Mouse (Mus musculus) midbrain, embryonic 11.5 days (tissue): ENCODE data around the gene Tdrd1. TPM values are rescaled to one million over a fixed set of nuclear protein-coding genes. Genes with fewer than 3 reads are reported as not detected.
A peak's percentile ranks its signal among the peaks of the same experiment; 100 is the strongest.

Experiments used
- ATAC-seq: fragments of 200-750 bp; cut with Nextera tagmentation; 2 replicates; pipeline ENCODE4 v1.8.0; 2017; ENCODE audit warnings: moderate TSS enrichment, moderate library complexity; ENCODE audit not compliant: low FRiP score
- DNase-seq: peaks from one replicate; pipeline ENCODE4 v3.0.0; 2015; ENCODE audit warnings: low spot score; ENCODE audit errors: missing footprints
- H3K27ac ChIP-seq: fragments of 300-500 bp; sonication (generic); 2 replicates; pipeline ENCODE4 v1.5.1; 2014; ENCODE audit warnings: low read depth, low read length
- H3K27me3 ChIP-seq: fragments of 300-500 bp; sonication (generic); 2 replicates; pipeline ENCODE4 v1.6.1; 2014; ENCODE audit warnings: mild to moderate bottlenecking, low read length, moderate library complexity, mixed read lengths; ENCODE audit not compliant: control insufficient read depth, insufficient read depth
- H3K36me3 ChIP-seq: fragments of 300-500 bp; sonication (generic); 2 replicates; pipeline ENCODE4 v1.6.1; 2014; ENCODE audit warnings: mild to moderate bottlenecking, low read length, moderate library complexity, mixed read lengths; ENCODE audit not compliant: control insufficient read depth, insufficient read depth
- H3K4me1 ChIP-seq: fragments of 300-500 bp; sonication (generic); 2 replicates; pipeline ENCODE4 v1.6.1; 2014; ENCODE audit warnings: low read length; ENCODE audit not compliant: control insufficient read depth, insufficient read depth
- H3K4me2 ChIP-seq: fragments of 300-500 bp; sonication (generic); 2 replicates; pipeline ENCODE4 v1.6.1; 2014; ENCODE audit warnings: mild to moderate bottlenecking, moderate library complexity
- H3K4me3 ChIP-seq: fragments of 300-500 bp; sonication (generic); 2 replicates; pipeline ENCODE4 v1.5.1; 2014; ENCODE audit warnings: low read depth, low read length
- H3K9ac ChIP-seq: fragments of 300-500 bp; sonication (generic); 2 replicates; pipeline ENCODE4 v1.6.1; 2014; ENCODE audit warnings: low read length
- H3K9me3 ChIP-seq: fragments of 300-500 bp; sonication (generic); 2 replicates; pipeline ENCODE4 v1.6.1; 2016; ENCODE audit warnings: low read length; ENCODE audit not compliant: control insufficient read depth
- WGBS: fragments of 180-500 bp; shearing (Covaris S2); extraction: QIAGEN DNeasy Blood & Tissue Kit; methylation state at CpG from one replicate; pipeline ENCODE4 v1.1.7; 2014; 5-methylcytosine and 5-hydroxymethylcytosine counted together
- polyA plus RNA-seq: library from polyadenylated mRNA; unstranded; fragments of >200 nt; fragmentation: Nextera tagmentation; extraction: Ambion mirVana; gene quantifications from 2 replicates; pipeline ENCODE4 v1.2.1, GENCODE M21; 2014

Tdrd1 gene
- polyA plus RNA-seq, 1 experiment from 2014 or later: 0.27 TPM

DNA sequence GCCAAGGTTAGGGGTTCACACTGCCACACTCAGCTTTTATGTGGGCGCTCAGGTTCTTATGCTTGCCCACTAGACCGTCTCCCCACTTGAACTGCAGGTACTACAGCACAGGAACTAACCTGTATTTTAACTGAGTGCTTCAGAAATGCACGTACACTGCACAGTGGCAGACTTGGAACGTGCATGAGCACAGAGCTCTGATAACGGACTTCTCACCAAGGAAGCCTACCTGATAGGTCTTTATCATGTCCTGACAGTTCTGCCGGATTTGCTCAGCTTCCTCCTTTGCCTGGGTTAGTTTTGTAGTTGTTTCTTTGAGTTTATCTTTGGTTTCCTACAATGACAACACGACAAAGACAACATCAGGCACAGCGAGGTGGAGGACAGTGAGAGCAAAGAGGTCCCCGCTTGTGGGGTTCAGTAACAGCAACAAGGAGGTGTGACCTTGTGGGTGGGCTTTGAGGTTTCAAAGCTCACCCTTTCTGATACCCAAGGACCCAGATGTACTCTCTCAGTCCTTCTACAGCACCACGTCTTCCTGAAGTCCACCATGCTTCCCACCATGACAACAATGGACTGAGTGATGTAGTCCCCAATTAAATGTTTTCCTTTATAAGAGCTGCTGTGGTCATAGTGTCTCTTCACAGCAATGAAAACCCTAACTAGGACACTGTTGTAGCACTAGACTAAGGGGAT, 24.2 kb upstream of the Tdrd1 start:
- Histone ChIP-seq H3K36me3 (peaks cover 9% of the 10 kb centered on the region), H3K27ac (no peak overlapping the region)
- no peak for ATAC-seq

DNA sequence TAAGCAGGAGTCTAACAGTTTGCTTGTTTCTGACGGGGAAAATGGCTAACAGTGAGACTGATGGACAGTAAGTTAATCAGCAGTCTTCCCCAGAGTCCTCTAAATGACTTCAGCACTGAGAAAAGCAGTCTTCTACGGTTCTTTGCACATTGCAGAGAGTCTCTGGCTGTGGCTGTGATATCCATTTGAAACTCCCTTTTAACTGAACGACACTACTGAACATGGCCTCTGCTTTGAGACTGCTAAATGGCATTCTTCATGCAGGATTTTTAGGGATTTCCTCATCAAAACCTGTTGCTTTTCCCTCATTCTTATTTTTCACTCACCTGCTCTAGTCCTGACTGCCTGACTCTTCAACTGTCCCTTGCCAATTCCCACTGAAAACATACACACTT, 23.7 kb upstream of the Tdrd1 start:
- no peaks in the 10 kb centered on the region for H3K4me1 ChIP-seq
- DNase-seq (peak; percentile 75), ATAC-seq (no peak)
- no peak overlapping the region for H3K4me3 ChIP-seq
- H3K36me3 ChIP-seq: peaks cover 12% of the 10 kb centered on the region
- H3K27ac ChIP-seq: no peak overlapping the region
- H3K4me2 ChIP-seq: no peak overlapping the region
- H3K9ac ChIP-seq: no peak overlapping the region
- no peaks in the 10 kb centered on the region for H3K27me3 ChIP-seq
- no peaks in the 10 kb centered on the region for H3K9me3 ChIP-seq
- WGBS: 82% methylated on average over 3 of the region's 3 CpGs

More for the DNA sequence above, 24.2 kb upstream of the Tdrd1 start:
- no peak overlapping the region for H3K4me2 ChIP-seq
- no peak for DNase-seq
- no peak overlapping the region for H3K4me3 ChIP-seq
- 87% methylated on average over 10 of the region's 10 CpGs for WGBS
- H3K4me1 ChIP-seq: no peaks in the 10 kb centered on the region
- H3K9me3 ChIP-seq: no peaks in the 10 kb centered on the region
- no peak overlapping the region for H3K9ac ChIP-seq
- no peaks in the 10 kb centered on the region for H3K27me3 ChIP-seq

DNA sequence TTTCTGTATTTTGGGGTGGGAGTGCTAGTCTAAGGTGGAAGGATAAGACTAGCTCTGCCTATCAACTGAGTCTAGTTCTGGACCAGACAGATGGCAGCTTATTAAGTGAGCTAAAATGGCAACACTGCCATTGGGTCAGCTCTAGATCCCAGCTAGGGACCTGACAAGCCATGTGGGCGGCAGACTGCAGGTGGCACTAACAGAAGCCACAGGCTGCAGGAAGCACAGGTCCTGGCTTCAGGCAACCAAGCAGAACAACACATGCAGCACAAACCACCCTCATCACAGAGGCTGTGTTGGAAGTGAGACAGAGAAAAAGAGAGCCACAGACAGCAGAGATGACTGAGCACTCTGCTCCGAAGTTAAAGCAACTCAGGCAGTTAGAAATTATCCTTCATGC, 20.6 kb upstream of the Tdrd1 start:
- WGBS: 86% methylated on average over 2 of the region's 2 CpGs
- peaks cover 10% of the 10 kb centered on the region for H3K36me3 ChIP-seq

DNA sequence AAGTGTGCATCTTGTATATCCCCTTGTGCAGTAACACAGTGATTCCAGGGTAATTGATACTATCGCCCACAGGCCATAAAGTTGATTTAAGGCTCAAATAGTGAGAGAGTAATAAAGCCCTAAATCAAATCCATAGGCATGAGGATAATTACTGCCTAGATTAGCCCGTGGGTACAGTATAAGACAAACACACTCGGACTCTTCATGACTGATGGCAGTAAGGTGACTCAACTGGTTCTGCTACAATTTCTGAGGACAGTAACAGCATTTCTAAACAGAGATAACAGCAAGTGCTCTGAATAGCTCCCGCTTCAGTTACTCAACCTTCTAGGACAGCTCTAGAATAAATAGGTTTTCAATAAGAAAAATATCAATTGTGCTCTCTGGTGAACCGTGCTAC, 18.9 kb upstream of the Tdrd1 start:
- Histone ChIP-seq H3K36me3 (peaks cover 10% of the 10 kb centered on the region), H3K4me2 (no peak overlapping the region), H3K9ac (no peak overlapping the region), H3K4me3 (no peak overlapping the region), H3K4me1 (no peaks in the 10 kb centered on the region), H3K27me3 (no peaks in the 10 kb centered on the region), H3K9me3 (no peaks in the 10 kb centered on the region), H3K27ac (no peak overlapping the region)
- 95% methylated on average over 5 of the region's 5 CpGs for WGBS
- no peak for ATAC-seq
- DNase-seq: no peak

More for the DNA sequence above, 20.6 kb upstream of the Tdrd1 start:
- no peaks in the 10 kb centered on the region for H3K9me3 ChIP-seq
- no peak overlapping the region for H3K9ac ChIP-seq
- DNase-seq (no peak), ATAC-seq (no peak)
- no peaks in the 10 kb centered on the region for H3K4me1 ChIP-seq
- H3K4me3 ChIP-seq: no peak overlapping the region
- H3K27me3 ChIP-seq: no peaks in the 10 kb centered on the region
- H3K27ac ChIP-seq: no peak overlapping the region
- no peak overlapping the region for H3K4me2 ChIP-seq

DNA sequence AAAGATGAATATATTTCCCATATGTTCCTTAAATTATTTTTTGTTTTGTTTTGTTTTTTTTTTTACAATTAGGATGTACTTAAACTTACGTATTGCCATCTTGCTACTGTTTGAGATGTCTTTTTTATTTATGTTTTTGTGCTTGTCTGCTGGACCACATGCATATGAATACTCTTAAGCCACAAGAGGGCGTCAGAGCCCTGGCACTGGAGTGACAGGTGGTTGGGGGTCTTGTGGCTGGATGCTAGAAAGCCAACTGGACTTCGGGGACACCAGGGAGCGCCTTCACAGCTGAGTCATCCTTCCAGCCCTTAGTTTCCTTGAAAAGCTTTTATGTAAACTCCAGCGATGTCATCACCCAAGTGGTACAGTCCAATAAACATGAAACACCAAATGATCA, 17.2 kb upstream of the Tdrd1 start:
- H3K4me3 ChIP-seq: no peak overlapping the region

DNA sequence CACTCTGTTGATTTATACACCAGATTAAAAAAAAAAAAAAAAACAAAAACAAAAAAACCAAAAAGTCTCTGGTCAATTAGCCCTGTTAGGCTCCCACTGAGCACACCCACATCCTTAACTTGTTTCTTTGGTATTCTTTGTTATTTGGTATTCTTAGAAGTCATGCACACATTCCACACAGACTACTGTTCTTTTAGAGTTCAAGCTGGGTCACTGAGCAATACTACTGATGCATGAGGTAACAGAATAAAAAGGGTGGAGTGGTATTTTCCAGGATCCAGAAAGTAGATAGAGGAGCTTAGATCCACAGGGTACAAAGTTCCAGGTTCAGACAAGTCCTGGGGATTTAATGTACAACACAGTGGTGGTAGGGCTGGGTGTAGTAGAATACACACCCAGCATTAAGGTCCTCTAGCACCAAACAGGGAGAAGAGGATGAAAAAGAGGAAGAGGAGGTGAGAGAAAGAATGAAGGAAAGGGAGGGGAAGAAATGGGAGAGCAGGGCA, 15.3 kb upstream of the Tdrd1 start:
- Histone ChIP-seq H3K27me3 (no peaks in the 10 kb centered on the region), H3K27ac (no peak overlapping the region), H3K36me3 (peaks cover 10% of the 10 kb centered on the region), H3K9ac (no peak overlapping the region), H3K4me3 (no peak overlapping the region), H3K4me1 (no peaks in the 10 kb centered on the region), H3K9me3 (no peaks in the 10 kb centered on the region), H3K4me2 (no peak overlapping the region)
- DNase-seq: no peak
- ATAC-seq: no peak

More for the DNA sequence above, 17.2 kb upstream of the Tdrd1 start:
- H3K9me3 ChIP-seq: no peaks in the 10 kb centered on the region
- ATAC-seq (no peak), DNase-seq (no peak)
- H3K9ac ChIP-seq: no peak overlapping the region
- no peaks in the 10 kb centered on the region for H3K27me3 ChIP-seq
- WGBS: 68% methylated on average over 5 of the region's 5 CpGs
- H3K4me1 ChIP-seq: no peaks in the 10 kb centered on the region
- peaks cover 10% of the 10 kb centered on the region for H3K36me3 ChIP-seq
- no peak overlapping the region for H3K4me2 ChIP-seq
- no peak overlapping the region for H3K27ac ChIP-seq

DNA sequence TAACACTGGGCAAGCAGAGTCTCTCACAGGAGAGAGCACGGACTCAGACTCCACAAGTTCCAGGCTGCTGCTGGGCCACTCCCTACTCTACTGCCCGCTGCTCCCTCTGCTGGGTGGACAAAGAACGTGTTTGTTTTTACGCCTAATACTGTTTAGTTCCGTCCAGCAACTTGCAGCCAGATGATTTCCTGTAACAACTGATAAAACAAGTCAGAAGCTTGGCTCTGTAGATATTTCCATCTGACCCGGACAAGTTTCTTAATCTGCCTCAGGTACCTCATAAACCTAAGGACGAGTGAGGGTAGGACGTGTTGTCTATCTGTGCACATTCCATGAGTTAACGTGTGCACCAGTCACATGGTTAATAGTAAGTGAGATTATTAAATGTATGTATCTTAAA, 14.4 kb upstream of the Tdrd1 start:
- H3K4me3 ChIP-seq: no peak overlapping the region
- DNase-seq (peak; percentile 88), ATAC-seq (no peak)
- no peak overlapping the region for H3K27ac ChIP-seq
- 49% methylated on average over 9 of the region's 9 CpGs for WGBS
- H3K27me3 ChIP-seq: no peaks in the 10 kb centered on the region
- no peaks in the 10 kb centered on the region for H3K4me1 ChIP-seq
- H3K9ac ChIP-seq: no peak overlapping the region
- H3K9me3 ChIP-seq: no peaks in the 10 kb centered on the region
- peaks cover 10% of the 10 kb centered on the region for H3K36me3 ChIP-seq
- H3K4me2 ChIP-seq: no peak overlapping the region

DNA sequence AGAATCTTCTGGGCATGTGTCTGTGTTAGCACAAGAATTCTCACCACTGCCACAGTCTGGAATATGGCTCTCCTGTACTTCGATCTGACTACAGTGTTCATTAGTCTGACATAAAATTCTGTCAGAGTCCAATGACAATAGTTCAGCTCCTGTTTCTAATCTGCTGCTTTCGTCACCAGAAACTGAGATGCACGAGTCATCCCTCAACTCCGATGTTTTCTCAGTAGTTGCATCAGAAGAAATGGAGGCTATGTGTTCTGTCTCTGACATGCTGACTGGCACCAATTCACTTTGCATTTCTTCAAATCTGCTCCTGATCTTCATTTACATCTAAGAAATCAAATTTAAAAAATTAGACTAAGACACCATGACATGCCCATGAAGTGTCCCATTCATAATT, 12.6 kb upstream of the Tdrd1 start:
- ATAC-seq (no peak), DNase-seq (no peak)
- Histone ChIP-seq H3K27me3 (no peaks in the 10 kb centered on the region), H3K4me1 (no peaks in the 10 kb centered on the region), H3K9ac (no peak overlapping the region; the same call in 1 of the 2 replicates), H3K36me3 (peaks cover 3% of the 10 kb centered on the region; the same call in 1 of the 2 replicates), H3K9me3 (no peaks in the 10 kb centered on the region), H3K4me2 (no peak overlapping the region), H3K4me3 (no peak overlapping the region), H3K27ac (no peak overlapping the region)
- 91% methylated on average over 4 of the region's 4 CpGs for WGBS

DNA sequence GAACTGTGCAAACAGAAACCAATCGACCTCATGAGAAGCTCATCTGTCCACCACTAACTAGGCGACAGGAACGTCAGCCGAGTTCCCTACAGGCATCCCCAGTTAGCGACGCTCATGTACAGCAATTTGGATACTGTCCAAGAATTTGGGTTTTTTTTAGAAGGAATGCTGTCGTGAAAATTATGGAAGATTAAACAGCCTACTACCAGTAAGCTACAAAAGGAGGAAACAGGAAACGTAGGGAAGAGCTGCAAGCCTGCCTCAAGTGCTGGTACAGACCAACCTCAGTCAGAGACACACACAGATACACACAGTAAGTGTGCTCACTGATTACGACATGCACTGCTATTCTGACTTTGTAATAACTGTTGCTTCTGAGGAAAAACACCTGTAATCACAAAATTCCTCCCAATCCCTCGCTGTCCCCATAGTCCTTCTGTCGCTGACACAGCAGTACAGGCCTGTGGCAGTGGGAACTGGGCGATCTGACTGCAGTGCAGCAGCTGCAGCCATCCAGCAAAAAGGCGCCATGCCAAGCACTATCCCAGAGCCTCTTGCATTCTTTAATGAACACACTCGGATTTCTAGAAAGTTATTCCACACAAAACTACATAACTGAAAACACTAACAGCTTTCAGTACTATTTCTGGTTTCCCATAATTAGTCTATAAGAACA, 8.0 kb upstream of the Tdrd1 start:
- no peaks in the 10 kb centered on the region for H3K9me3 ChIP-seq
- WGBS: 79% methylated on average over 14 of the region's 14 CpGs
- ATAC-seq (no peak), DNase-seq (no peak)
- peaks cover under 1% of the 10 kb centered on the region; the same call in 1 of the 2 replicates for H3K36me3 ChIP-seq
- no peak overlapping the region for H3K27ac ChIP-seq
- H3K4me3 ChIP-seq: no peak overlapping the region
- no peaks in the 10 kb centered on the region for H3K27me3 ChIP-seq
- H3K4me1 ChIP-seq: peaks cover 10% of the 10 kb centered on the region; the same call in 1 of the 2 replicates
- H3K4me2 ChIP-seq: no peak overlapping the region
- H3K9ac ChIP-seq: no peak overlapping the region
